Mouse (Mus musculus) liver, adult 2 months (tissue): ENCODE results near the gene 1700021F07Rik. TPM values are rescaled to one million over a fixed set of nuclear protein-coding genes. Genes with fewer than 3 reads are reported as not detected.

Experiments used
- DNase-seq: peaks from one replicate; pipeline ENCODE4 v3.0.0-alpha.2; 2011; ENCODE audit warnings: low read depth, low spot score; ENCODE audit errors: extremely low read depth
- H3K27ac ChIP-seq: fragments of 200-500 bp; replicated peaks from 2 replicates; pipeline ENCODE4 v1.5.1; 2012; ENCODE audit warnings: low read depth, mild to moderate bottlenecking, control low read depth, inconsistent platforms, low read length; ENCODE audit not compliant: insufficient read depth
- H3K27me3 ChIP-seq: fragments of 200-500 bp; 2 replicates; pipeline ENCODE4 v1.6.1; 2012; ENCODE audit warnings: mild to moderate bottlenecking, moderate library complexity, low read length, inconsistent platforms; ENCODE audit not compliant: control insufficient read depth, insufficient read depth
- H3K36me3 ChIP-seq: fragments of 200-500 bp; 2 replicates; pipeline ENCODE4 v1.6.1; 2012; ENCODE audit warnings: low read length, inconsistent platforms; ENCODE audit not compliant: control insufficient read depth, insufficient read depth
- H3K4me1 ChIP-seq: fragments of 200-500 bp; 2 replicates; pipeline ENCODE4 v1.6.1; 2011; ENCODE audit warnings: low read length; ENCODE audit not compliant: control insufficient read depth, insufficient read depth
- H3K4me3 ChIP-seq: fragments of 200-500 bp; 2 replicates; pipeline ENCODE4 v1.5.1; 2011; ENCODE audit warnings: low read depth, mild to moderate bottlenecking, control low read depth, low read length, moderate library complexity; ENCODE audit not compliant: insufficient read depth
- H3K79me2 ChIP-seq: fragments of 200-500 bp; 2 replicates; pipeline ENCODE4 v1.6.1; 2012; ENCODE audit warnings: inconsistent platforms, mild to moderate bottlenecking, low read length, moderate library complexity; ENCODE audit not compliant: control insufficient read depth, insufficient read depth
- H3K9ac ChIP-seq: fragments of 200-500 bp; 2 replicates; pipeline ENCODE4 v1.6.1; 2012; ENCODE audit warnings: low read depth, mild to moderate bottlenecking, control low read depth, inconsistent platforms, low read length
- CTCF ChIP-seq: fragments of 200-500 bp; IDR thresholded peaks from 2 replicates; pipeline ENCODE4 v1.5.1; 2011; ENCODE audit warnings: low read depth, low read length, control low read depth
- POLR2A ChIP-seq: fragments of 200-500 bp; IDR thresholded peaks from 2 replicates; pipeline ENCODE4 v1.6.1; 2011; ENCODE audit warnings: low read length, control low read depth; ENCODE audit not compliant: insufficient read depth; ENCODE audit errors: extremely low read depth
- WGBS: fragments of 180-500 bp; shearing (Covaris S2); methylation state at CpG from one replicate; pipeline ENCODE4 v1.1.7; 2018; 5-methylcytosine and 5-hydroxymethylcytosine counted together
- polyA plus RNA-seq: library from polyadenylated mRNA; depleted of rRNA; stranded (reverse); fragments of >200 nt; gene quantifications from 2 replicates; pipeline ENCODE4 v1.2.3, GENCODE M21; 2012
- total RNA-seq: library from RNA; depleted of rRNA; stranded (reverse); fragments of >200 nt; gene quantifications from 2 replicates; pipeline ENCODE4 v1.2.3, GENCODE M21; 2014

The 1700021F07Rik gene
- total and polyA plus RNA-seq, 2 experiments = not detected

DNA sequence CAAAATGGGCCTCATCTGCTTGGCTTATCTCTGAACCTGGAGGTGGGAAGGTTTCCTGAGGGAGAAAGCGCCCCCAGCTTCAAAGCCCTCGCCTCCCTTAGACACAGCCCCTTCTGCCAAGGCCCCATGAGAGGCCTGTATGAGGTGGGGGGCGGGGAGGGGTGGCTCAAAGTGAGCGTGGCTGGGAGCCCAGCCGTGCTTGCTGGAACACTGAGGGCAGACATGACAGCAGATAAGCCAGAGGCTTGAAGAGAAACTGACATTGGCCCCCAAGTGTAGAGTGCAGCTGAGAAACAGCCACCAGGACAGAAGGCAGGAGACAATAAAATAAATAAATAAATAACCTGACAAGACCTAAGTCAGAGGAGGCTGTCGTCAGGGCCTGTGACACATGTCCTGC is 7.2 kb upstream of the 1700021F07Rik start:
- TF ChIP-seq CTCF (no peak), POLR2A (no peak)
- H3K9ac ChIP-seq = no peak overlapping the region
- no peaks in the 10 kb centered on the region for H3K79me2 ChIP-seq
- WGBS = 63% methylated on average over 6 of the region's 6 CpGs
- no peaks in the 10 kb centered on the region for H3K36me3 ChIP-seq
- no peaks in the 10 kb centered on the region for H3K27me3 ChIP-seq
- no peak for DNase-seq
- no peak overlapping the region for H3K4me3 ChIP-seq
- no peak overlapping the region for H3K27ac ChIP-seq
- H3K4me1 ChIP-seq = no peaks in the 10 kb centered on the region

DNA sequence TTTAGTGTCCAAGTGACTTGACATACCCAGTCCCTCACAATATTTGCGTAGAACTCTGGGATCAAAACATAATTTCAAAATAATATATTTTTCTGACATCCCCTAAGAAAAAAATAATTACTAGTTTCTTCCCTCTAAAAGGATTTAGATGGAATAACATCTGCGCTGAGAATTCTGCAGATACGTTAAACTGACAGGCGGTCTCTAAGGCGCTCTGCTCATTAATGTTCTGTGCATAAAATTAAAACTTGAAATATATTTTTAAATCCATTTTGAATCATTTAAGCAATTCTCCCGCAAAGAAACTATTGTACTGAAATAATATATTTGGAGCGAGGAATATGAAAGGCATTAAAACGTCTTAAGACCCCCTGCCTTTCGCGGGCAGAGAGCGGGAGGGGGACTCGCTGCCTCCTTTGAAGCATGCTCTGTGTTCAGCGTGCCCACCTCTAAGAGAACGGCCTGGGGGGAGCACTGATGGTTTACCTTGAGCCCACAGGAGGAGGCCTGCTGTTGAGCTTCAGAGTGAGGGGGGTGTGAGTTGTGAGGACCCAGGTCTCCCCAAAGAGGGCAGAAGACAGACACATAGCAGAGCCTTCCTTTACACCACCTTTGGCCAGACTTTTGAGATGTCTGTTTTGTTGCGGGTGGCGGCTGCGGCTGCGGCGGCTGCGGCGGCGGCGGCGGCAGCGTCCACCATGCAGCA is 6.1 kb upstream of the 1700021F07Rik start:
- no peaks in the 10 kb centered on the region for H3K27me3 ChIP-seq
- H3K79me2 ChIP-seq = no peaks in the 10 kb centered on the region
- H3K9ac ChIP-seq = no peak overlapping the region
- WGBS = 89% methylated on average over 25 of the region's 25 CpGs
- H3K36me3 ChIP-seq = no peaks in the 10 kb centered on the region
- no peak overlapping the region for H3K4me3 ChIP-seq
- H3K4me1 ChIP-seq = no peaks in the 10 kb centered on the region
- DNase-seq = no peak
- TF ChIP-seq CTCF (no peak), POLR2A (no peak)
- H3K27ac ChIP-seq = no peak overlapping the region

DNA sequence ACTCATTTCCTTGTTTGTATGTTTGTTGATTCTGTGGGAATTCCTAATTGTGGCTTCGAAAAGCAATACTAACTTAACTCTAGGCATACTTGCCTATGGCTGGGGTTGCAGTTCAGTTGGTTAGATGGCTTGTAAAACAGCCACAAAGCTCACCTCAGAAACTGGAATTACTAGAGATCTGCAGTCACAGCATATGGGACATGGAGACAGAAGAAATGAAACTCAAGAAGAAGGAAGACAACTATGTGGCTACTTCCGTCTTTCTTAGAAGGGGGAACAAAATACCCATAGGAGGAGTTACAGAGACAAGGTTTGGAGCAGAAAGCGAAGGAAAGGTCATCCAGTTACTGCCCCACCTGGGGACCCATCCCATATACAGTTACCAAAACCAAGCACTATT is 6.1 kb downstream of the 1700021F07Rik start:
- Histone ChIP-seq H3K9ac (no peak overlapping the region), H3K4me3 (no peak overlapping the region), H3K36me3 (no peaks in the 10 kb centered on the region), H3K4me1 (no peaks in the 10 kb centered on the region), H3K27ac (no peak overlapping the region), H3K27me3 (no peaks in the 10 kb centered on the region), H3K79me2 (no peaks in the 10 kb centered on the region)
- TF ChIP-seq CTCF (no peak), POLR2A (no peak)
- DNase-seq = no peak
- 77% methylated on average over 3 of the region's 3 CpGs for WGBS

DNA sequence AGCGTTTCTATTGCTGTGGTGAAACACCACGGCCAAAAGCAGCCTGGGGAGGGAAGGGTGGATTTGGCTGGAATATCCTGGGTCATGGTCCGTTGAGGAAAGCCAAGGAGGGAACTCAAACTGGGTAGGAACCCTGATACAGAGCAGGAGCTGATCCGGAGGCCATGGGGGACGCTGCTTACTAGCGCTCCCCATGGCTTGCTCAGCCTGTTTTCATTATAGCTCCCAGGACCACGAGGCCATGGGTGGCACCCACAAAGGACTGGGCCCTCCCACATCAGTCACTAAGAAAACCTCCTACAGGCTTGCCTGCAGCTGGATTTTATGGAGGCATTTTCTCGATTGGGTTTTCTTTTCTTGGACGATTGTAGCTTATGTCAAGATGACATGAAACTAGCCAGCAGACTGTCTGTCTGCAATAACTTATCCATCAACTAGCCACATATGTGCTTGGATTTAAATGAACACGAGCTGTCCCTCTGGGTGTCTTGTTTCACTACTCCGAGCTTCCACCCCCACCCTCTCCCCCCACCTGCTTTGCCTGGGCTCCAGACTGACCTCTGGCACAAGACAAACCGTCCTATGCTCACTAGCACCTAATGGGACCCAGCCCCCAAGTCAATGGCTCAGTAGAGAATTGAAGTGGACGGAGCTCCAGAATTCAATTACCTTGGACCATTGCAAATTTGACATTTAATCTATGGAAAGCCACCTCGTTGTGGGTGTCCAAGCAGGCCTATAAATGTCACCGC is 10.5 kb downstream of the 1700021F07Rik start:
- Histone ChIP-seq H3K79me2 (no peaks in the 10 kb centered on the region), H3K9ac (no peak overlapping the region), H3K4me3 (no peak overlapping the region), H3K4me1 (no peaks in the 10 kb centered on the region; the same call in none of the 2 replicates), H3K36me3 (no peaks in the 10 kb centered on the region), H3K27me3 (no peaks in the 10 kb centered on the region), H3K27ac (no peak overlapping the region)
- TF ChIP-seq CTCF (no peak), POLR2A (no peak)
- 72% methylated on average over 15 of the region's 15 CpGs for WGBS
- no peak for DNase-seq

DNA sequence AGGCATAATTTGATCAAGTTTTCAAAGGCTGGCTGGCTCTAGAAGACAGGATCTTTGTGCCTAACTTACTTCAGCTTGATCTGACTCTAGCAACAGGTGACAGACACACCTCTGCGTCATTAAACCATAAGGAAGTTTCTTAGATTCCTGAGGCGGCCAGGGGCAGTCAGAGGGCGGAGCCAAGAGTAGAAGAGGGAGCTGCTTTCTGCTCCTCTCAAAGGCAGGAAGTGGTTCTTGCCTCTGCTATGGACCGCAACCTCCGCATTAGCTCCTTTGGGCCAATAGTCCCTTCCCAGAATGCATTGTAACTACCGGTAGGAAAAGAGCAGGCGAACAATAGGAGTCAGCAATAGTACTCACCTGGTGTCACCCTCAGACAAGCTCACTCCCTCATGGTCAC is 12.2 kb downstream of the 1700021F07Rik start:
- DNase-seq = peak; percentile 9

DNA sequence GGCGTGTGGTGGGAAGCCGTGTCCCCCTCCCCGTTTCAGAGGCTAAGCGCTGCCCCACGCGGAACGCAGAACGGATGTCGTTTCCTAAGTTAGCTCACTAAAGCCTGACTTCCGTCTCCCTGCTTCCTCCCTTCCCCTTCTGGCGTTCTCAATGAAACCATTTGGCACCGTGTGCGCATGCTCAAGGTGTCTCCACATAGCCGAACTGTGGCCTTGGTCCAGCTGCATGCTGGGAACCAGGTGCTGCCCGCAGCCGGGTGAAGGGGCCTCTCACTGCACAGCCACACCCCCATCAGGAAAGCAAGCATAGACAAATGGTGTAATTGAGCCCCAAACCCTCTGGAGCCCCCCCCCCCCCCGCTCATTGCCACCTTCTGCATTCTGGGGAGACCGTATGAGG is 13.0 kb downstream of the 1700021F07Rik start:
- no peak overlapping the region for H3K9ac ChIP-seq
- H3K27ac ChIP-seq = no peak overlapping the region
- H3K36me3 ChIP-seq = no peaks in the 10 kb centered on the region
- no peak overlapping the region for H3K4me3 ChIP-seq
- no peaks in the 10 kb centered on the region for H3K27me3 ChIP-seq
- no peaks in the 10 kb centered on the region; the same call in none of the 2 replicates for H3K4me1 ChIP-seq
- H3K79me2 ChIP-seq = no peaks in the 10 kb centered on the region
- DNase-seq = peak; percentile 19
- 85% methylated on average over 18 of the region's 18 CpGs for WGBS
- no peak for TF ChIP-seq POLR2A
- TF ChIP-seq CTCF = no peak

More for the DNA sequence above, 12.2 kb downstream of the 1700021F07Rik start:
- Histone ChIP-seq H3K4me3 (no peak overlapping the region), H3K9ac (no peak overlapping the region), H3K4me1 (no peaks in the 10 kb centered on the region; the same call in none of the 2 replicates), H3K27me3 (no peaks in the 10 kb centered on the region), H3K79me2 (no peaks in the 10 kb centered on the region), H3K27ac (no peak overlapping the region), H3K36me3 (no peaks in the 10 kb centered on the region)
- TF ChIP-seq POLR2A = no peak
- no peak for TF ChIP-seq CTCF
- WGBS = 79% methylated on average over 7 of the region's 7 CpGs
